Mouse (Mus musculus) inflammation-experienced regulatory T-cells, adult 16 weeks (primary cell): ENCODE measurements around the gene Olfr1423. TPM values are rescaled to one million over a fixed set of nuclear protein-coding genes. Genes with fewer than 3 reads are reported as not detected.

Experiments used
- polyA plus RNA-seq: library from polyadenylated mRNA; unstranded; fragments of 100-300 nt; shearing (Covaris generic); gene quantifications from one replicate; pipeline ENCODE4 v1.2.1, GENCODE M21; 2017

The Olfr1423 gene
- not detected for polyA plus RNA-seq

DNA sequence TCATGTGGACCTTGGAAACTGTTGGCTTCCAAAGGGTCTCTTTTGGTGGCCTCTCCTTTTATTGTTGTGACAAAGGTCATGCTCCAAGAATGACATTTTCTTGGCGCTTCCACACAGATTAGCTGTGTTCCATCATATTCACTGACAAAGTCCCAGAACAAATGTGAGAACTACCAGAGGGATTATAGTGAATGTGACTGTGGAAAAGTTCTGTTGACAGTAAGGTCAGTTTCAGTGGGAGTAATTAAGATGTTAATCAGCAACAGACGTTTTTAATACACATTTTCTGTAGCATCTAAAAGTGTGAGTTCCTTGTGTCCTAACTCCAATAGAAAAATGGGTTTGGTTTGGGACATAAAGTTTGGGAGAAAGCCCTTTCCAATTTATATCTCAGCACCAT is at the start of gene Olfr1423:
Olfr1423 (minus strand) TSS at position 101 of the 400 bp plus-strand sequence.

DNA sequence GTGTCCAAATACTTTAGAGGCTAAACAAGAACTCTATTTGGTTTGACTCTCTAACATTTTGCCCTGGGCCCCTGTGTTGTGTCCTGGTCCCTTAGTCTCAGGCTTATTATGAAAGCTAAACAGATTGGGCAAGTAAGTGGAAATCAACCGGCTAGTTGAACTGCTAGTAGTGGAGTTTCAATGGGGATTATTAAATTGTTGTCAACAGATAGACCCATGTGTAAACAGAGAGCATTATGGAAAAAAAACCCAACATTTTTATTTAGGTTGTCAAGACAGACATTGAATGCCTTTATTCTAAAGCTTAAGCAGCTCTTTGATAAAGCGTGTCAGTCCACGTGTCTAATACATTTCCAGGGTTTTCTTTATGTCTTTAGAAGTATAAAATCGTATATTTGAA is 36.5 kb upstream of the Olfr1423 start, which contains the start of gene Olfr1425:
Olfr1425 (minus strand) TSS at position 101 of the 400 bp plus-strand sequence.

DNA sequence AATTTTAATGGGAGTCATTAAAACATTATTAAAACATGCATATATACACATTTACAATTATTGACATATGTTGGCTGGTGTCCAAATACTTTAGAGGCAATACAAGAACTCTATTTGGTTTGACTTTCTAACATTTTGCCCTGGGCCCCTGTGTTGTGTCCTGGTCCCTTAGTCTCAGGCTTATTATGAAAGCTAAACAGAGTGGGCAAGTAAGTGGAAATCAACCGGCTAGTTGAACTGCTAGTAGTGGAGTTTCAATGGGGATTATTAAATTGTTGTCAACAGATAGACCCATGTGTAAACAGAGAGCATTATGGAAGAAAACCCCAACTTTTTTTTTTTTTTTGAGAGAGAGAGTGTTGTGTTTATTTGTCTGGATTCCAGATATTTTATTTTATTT is 21.5 kb upstream of the Olfr1423 start, which contains the start of gene Olfr1424:
Olfr1424 (minus strand) TSS at position 101 of the 400 bp plus-strand sequence.

Other genes with a start within 250 kb of the Olfr1423 start
- 2.6 TPM for gene Stx3, start 221.9 kb downstream of the Olfr1423 start, polyA plus RNA-seq
- not detected for gene Olfr1417, start 202.1 kb downstream of the Olfr1423 start, polyA plus RNA-seq
- gene Olfr1418, start 180.3 kb downstream of the Olfr1423 start, polyA plus RNA-seq, result not detected
- gene Olfr1419, start 166.2 kb downstream of the Olfr1423 start, polyA plus RNA-seq, result not detected
- gene Olfr1420, start 154.8 kb downstream of the Olfr1423 start, polyA plus RNA-seq, result 0.17 TPM
- gene Patl1, start 128.9 kb downstream of the Olfr1423 start, polyA plus RNA-seq, result 20.6 TPM
- gene Osbp, start 75.4 kb downstream of the Olfr1423 start, polyA plus RNA-seq, result 4.1 TPM
- not detected for gene Olfr1424, start 21.4 kb upstream of the Olfr1423 start, polyA plus RNA-seq
- not detected for gene Olfr1425, start 36.4 kb upstream of the Olfr1423 start, polyA plus RNA-seq
- not detected for gene Olfr1426, start 50.7 kb upstream of the Olfr1423 start, polyA plus RNA-seq
- not detected for gene Olfr1427, start 62.0 kb upstream of the Olfr1423 start, polyA plus RNA-seq
- gene Olfr1428, start 74.6 kb upstream of the Olfr1423 start, polyA plus RNA-seq, result not detected
- not detected for gene Olfr76, start 81.9 kb upstream of the Olfr1423 start, polyA plus RNA-seq
- gene Olfr1555-ps1, start 128.8 kb upstream of the Olfr1423 start, polyA plus RNA-seq, result 0.10 TPM
- not detected for gene Olfr1431, start 159.3 kb upstream of the Olfr1423 start, polyA plus RNA-seq
- gene Olfr1432, start 191.3 kb upstream of the Olfr1423 start, polyA plus RNA-seq, result not detected
- gene Olfr262, start 200.3 kb upstream of the Olfr1423 start, polyA plus RNA-seq, result not detected
- gene Olfr235, start 219.7 kb upstream of the Olfr1423 start, polyA plus RNA-seq, result not detected
- gene Olfr1434, start 238.5 kb upstream of the Olfr1423 start, polyA plus RNA-seq, result not detected